Mouse (Mus musculus) heart, embryonic 14.5 days (tissue): ENCODE data around the gene Srpr. TPM values are rescaled to one million over a fixed set of nuclear protein-coding genes. Genes with fewer than 3 reads are reported as not detected.

ENCODE experiments used
- ATAC-seq: fragments of 200-750 bp; cut with Nextera tagmentation; 2 replicates; pipeline ENCODE4 v1.8.0; 2017; ENCODE audit warnings: low read depth, moderate TSS enrichment; ENCODE audit not compliant: insufficient number of reproducible peaks, insufficient read depth, low FRiP score
- H3K27ac ChIP-seq, 2 experiments: fragments of 200-500 bp in 1 of 2; fragments of 300-500 bp in 1 of 2; sonication (generic) in 1 of 2; replicated peaks in 1 of 2; 2 replicates each; pipeline ENCODE4 v1.5.1; 2012 to 2014; ENCODE audit warnings: low read depth in 2 of 2, low read length in 2 of 2, control low read depth in 1 of 2, mild to moderate bottlenecking in 1 of 2, mixed read lengths in 1 of 2; ENCODE audit not compliant: control insufficient read depth in 1 of 2, insufficient read depth in 1 of 2
- H3K27me3 ChIP-seq: fragments of 300-500 bp; sonication (generic); 2 replicates; pipeline ENCODE4 v1.6.1; 2014; ENCODE audit warnings: mild to moderate bottlenecking, low read length, control low read depth; ENCODE audit not compliant: control insufficient read depth, insufficient read depth
- H3K36me3 ChIP-seq: fragments of 300-500 bp; sonication (generic); 2 replicates; pipeline ENCODE4 v1.6.1; 2014; ENCODE audit warnings: mild to moderate bottlenecking, control low read depth, low read length, mixed read lengths; ENCODE audit not compliant: control insufficient read depth, insufficient read depth
- H3K4me1 ChIP-seq, 2 experiments: fragments of 200-500 bp in 1 of 2; fragments of 300-500 bp in 1 of 2; sonication (generic) in 1 of 2; 2 replicates each; pipeline ENCODE4 v1.6.1; 2012 to 2014; ENCODE audit warnings: low read length in 2 of 2, control low read depth in 1 of 2, mixed read lengths in 1 of 2; ENCODE audit not compliant: control insufficient read depth in 2 of 2, insufficient read depth in 2 of 2
- H3K4me2 ChIP-seq: fragments of 300-500 bp; sonication (generic); 2 replicates; pipeline ENCODE4 v1.6.1; 2014; ENCODE audit warnings: mild to moderate bottlenecking, low read length
- H3K4me3 ChIP-seq, 2 experiments: fragments of 200-500 bp in 1 of 2; fragments of 300-500 bp in 1 of 2; sonication (generic) in 1 of 2; 2 replicates each; pipeline ENCODE4 v1.5.1; 2012 to 2014; ENCODE audit warnings: low read length in 2 of 2, mild to moderate bottlenecking in 2 of 2, control low read depth in 1 of 2, low read depth in 1 of 2, moderate library complexity in 1 of 2; ENCODE audit not compliant: control insufficient read depth in 1 of 2, insufficient read depth in 1 of 2
- H3K9ac ChIP-seq: fragments of 300-500 bp; sonication (generic); 2 replicates; pipeline ENCODE4 v1.6.1; 2014; ENCODE audit warnings: mild to moderate bottlenecking, low read length
- H3K9me3 ChIP-seq: fragments of 300-500 bp; sonication (generic); 2 replicates; pipeline ENCODE4 v1.6.1; 2016; ENCODE audit warnings: low read length, control low read depth; ENCODE audit not compliant: control insufficient read depth
- WGBS: fragments of 180-500 bp; shearing (Covaris S2); extraction: QIAGEN DNeasy Blood & Tissue Kit; methylation state at CpG from one replicate; pipeline ENCODE4 v1.1.7; 2014; 5-methylcytosine and 5-hydroxymethylcytosine counted together
- polyA plus RNA-seq: library from polyadenylated mRNA; unstranded; fragments of >200 nt; fragmentation: Nextera tagmentation; extraction: Ambion mirVana; gene quantifications from 2 replicates; pipeline ENCODE4 v1.2.1, GENCODE M21; 2014

Srpr gene
- polyA plus RNA-seq, 1 experiment from 2014 or later, result 109 TPM

DNA sequence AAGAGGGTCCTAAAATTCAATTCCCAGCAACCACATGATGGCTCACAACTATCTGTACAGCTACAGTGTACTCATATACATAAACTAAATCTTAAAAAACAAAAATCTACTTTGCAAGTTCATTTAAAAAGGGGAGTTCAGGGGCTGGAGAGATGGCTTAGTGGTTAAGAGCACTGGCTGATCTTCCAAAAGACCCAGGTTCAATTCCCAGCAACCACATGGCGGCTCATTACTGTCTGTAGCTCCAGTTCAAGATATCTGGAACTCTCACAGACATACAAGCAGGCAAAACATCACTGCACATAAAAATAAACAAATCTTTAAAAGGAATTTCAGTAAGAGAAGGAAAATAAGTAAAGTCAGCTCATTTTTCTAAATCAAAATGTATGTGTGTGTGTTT is 38.4 kb downstream of the Srpr start:
- Histone ChIP-seq H3K4me3 (no peak overlapping the region), H3K9ac (no peak overlapping the region), H3K27ac (no peak overlapping the region), H3K36me3 (peaks cover 13% of the 10 kb centered on the region), H3K4me2 (no peak overlapping the region), H3K27me3 (no peaks in the 10 kb centered on the region), H3K9me3 (no peaks in the 10 kb centered on the region), H3K4me1 (peaks cover 0 to 2% of the 10 kb centered on the region in 2 experiments; a peak in 1 of 4 replicates)
- no peak for ATAC-seq
- WGBS, result 91% methylated on average over 1 of the region's 1 CpGs

DNA sequence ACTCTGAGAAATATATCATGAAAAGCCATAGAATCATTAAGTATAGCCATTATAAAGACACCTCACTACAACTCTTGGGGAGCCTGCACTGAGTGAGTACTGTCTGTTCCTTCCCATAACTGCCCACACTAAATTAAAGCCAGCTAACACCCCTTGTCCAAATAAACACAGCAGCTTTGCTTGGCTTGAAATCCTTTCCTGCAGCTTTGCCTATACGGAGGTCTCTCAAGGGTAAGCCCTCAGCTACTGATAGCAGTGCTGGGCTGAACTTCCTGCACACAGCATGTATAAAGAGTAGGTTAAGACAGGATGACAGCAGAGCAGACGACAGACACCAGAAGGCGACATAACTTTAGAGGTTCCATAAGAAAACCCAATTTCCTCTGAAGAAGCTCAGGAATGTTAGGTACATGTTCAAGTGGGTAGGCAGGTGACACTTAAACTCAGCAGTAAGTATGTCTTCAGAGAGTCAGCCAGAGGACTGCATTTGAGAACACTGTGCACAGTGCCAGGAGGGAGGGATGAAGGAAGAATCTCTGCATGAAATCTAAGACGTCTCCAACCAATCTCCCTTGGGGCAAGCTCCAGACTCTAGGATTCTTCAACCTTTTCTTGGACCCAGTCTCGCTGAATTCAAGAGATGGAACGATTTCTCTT is 39.1 kb downstream of the Srpr start:
- Histone ChIP-seq H3K36me3 (peaks cover 12% of the 10 kb centered on the region; the same call in 1 of the 2 replicates), H3K9me3 (no peaks in the 10 kb centered on the region), H3K4me3 (no peak overlapping the region), H3K4me2 (no peak overlapping the region), H3K9ac (no peak overlapping the region), H3K27ac (peak overlapping the region in 1 of 2 experiments; percentile 1; a peak in 2 of 4 replicates), H3K4me1 (peaks cover 0 to 2% of the 10 kb centered on the region in 2 experiments; a peak in 1 of 4 replicates), H3K27me3 (no peaks in the 10 kb centered on the region)
- ATAC-seq, result peak; percentile 77
- 38% methylated on average over 6 of the region's 6 CpGs for WGBS

DNA sequence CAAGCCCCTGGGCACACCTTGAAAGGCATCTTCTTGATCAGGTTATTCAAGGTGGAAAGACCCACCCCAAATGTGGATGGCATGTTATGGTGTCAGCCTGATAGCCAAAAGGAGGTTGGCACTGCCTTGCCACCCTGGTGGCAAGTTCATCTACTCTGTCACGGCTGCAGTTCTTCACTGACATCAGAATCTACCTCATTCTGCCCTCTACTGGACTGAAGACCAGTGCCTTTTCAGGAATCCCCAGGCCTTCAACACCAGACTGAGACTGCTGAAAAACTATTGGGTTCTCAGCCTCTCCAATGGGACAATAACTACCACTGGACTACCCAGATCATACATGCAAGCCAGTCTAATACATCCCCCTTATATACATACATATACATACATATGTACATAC is 39.8 kb downstream of the Srpr start:
- peaks cover 0 to 2% of the 10 kb centered on the region in 2 experiments; a peak in 1 of 4 replicates for H3K4me1 ChIP-seq
- H3K27ac ChIP-seq, result peak overlapping the region in 1 of 2 experiments; percentile 1; a peak in 2 of 4 replicates
- H3K9ac ChIP-seq, result no peak overlapping the region
- H3K9me3 ChIP-seq, result no peaks in the 10 kb centered on the region
- WGBS, result 58% methylated on average over 1 of the region's 1 CpGs
- H3K4me3 ChIP-seq, result no peak overlapping the region
- H3K4me2 ChIP-seq, result no peak overlapping the region
- ATAC-seq, result no peak
- no peaks in the 10 kb centered on the region for H3K27me3 ChIP-seq
- H3K36me3 ChIP-seq, result peaks cover 5% of the 10 kb centered on the region; the same call in 1 of the 2 replicates

DNA sequence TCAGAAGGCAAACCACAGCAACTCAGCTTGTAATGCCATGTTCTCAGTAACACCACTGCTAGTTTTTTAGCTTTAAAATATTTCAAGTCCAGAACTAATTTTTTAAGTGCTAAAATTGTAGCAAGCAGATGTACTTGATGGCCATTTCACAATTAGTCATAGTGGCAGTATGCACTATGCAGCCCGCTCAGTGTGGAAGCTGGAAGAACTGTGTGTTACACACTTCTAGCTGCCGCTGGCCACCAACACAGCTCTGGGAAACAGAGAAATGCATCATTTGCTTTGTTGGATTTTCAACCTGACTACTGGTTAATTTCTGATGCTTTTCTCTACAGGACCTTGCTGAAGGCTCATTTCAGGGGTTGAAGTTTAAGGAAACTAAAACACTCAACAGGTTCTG is 47.4 kb downstream of the Srpr start:
- WGBS, result 95% methylated on average over 2 of the region's 2 CpGs
- Histone ChIP-seq H3K9me3 (no peaks in the 10 kb centered on the region), H3K4me2 (no peak overlapping the region), H3K36me3 (no peaks in the 10 kb centered on the region), H3K9ac (no peak overlapping the region), H3K27me3 (no peaks in the 10 kb centered on the region), H3K27ac (no peak overlapping the region), H3K4me3 (no peak overlapping the region), H3K4me1 (peaks cover 0 to 8% of the 10 kb centered on the region in 2 experiments; a peak in 1 of 4 replicates)
- no peak for ATAC-seq

DNA sequence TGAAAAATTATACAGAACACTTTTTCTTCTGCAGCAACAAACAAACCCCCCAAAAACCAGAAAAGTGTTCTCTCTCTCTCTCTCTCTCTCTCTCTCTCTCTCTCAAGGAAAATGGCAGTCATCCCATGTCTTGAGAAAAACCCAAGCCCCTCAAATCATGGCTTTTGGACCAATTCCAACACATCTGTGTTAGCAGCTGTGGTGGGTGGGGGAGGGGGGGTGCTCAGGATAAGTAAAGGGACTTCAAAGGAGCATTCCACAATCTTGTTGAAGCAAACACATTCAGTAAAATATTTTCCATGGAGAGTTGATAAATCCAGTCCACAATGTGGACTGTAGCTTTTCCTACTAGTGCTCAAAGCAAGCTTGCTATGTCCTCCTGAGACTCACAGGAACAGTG is 49.5 kb downstream of the Srpr start:
- no peak for ATAC-seq
- Histone ChIP-seq H3K27me3 (no peaks in the 10 kb centered on the region), H3K27ac (no peak overlapping the region), H3K4me3 (no peak overlapping the region), H3K9me3 (no peaks in the 10 kb centered on the region), H3K4me1 (peaks cover 0 to 8% of the 10 kb centered on the region in 2 experiments; a peak in 1 of 4 replicates), H3K36me3 (no peaks in the 10 kb centered on the region), H3K4me2 (no peak overlapping the region), H3K9ac (no peak overlapping the region)

DNA sequence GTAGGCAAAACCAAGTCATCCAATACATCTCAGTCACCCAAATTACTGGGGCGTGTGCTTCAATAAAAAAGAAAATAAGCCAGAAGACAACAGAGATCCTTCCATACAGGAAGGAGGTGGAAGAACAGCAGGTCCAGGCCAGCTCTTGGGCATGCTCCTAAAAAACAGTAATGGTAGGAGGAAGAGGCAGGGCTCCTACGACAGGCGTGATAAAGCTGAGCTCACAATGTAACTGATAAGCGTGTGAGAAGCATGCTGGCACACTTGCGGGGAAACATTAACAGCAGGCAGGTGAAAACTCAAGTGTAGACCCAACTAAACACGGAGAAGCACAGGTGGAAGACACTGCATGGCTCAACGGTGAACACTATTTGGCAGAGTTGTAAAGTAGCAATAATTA is 57.4 kb downstream of the Srpr start:
- Histone ChIP-seq H3K4me2 (no peak overlapping the region), H3K27me3 (no peaks in the 10 kb centered on the region), H3K4me3 (no peak overlapping the region), H3K27ac (no peak overlapping the region), H3K9ac (no peak overlapping the region), H3K4me1 (no peaks in the 10 kb centered on the region; a peak in 1 of 4 replicates), H3K36me3 (0 out of 2 replicates have a peak, but pooled peaks cover 2% of the 10 kb centered on the region), H3K9me3 (no peaks in the 10 kb centered on the region)
- ATAC-seq, result no peak
- 53% methylated on average over 7 of the region's 7 CpGs for WGBS

DNA sequence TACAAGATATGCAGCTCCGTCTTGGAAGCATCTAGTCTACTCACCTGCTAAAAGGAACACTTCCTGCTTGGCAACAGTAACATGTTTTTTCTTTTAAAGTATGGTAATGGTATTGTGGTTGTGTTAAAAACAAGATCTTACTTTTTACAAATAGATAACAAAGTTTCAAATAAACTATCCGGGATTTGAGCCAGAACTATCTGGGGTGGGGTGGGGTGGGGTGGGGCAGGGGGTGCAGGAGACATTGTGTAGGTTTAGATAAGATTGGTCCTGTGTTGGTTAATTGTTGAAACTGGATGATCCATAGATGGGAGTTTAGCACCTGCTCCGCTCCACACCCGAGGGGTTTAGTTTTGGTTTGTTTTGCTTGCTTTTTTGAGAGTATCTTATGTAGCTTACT is 62.4 kb downstream of the Srpr start:
- no peak overlapping the region for H3K9ac ChIP-seq
- 0 out of 2 replicates have a peak, but pooled peaks cover 5% of the 10 kb centered on the region for H3K36me3 ChIP-seq
- WGBS, result 64% methylated on average over 4 of the region's 4 CpGs
- H3K4me3 ChIP-seq, result no peak overlapping the region
- H3K4me1 ChIP-seq, result peaks cover 2 to 8% of the 10 kb centered on the region in 2 experiments; a peak in 3 of 4 replicates
- no peak overlapping the region for H3K27ac ChIP-seq
- no peak for ATAC-seq
- H3K9me3 ChIP-seq, result no peaks in the 10 kb centered on the region
- no peaks in the 10 kb centered on the region for H3K27me3 ChIP-seq
- H3K4me2 ChIP-seq, result no peak overlapping the region

DNA sequence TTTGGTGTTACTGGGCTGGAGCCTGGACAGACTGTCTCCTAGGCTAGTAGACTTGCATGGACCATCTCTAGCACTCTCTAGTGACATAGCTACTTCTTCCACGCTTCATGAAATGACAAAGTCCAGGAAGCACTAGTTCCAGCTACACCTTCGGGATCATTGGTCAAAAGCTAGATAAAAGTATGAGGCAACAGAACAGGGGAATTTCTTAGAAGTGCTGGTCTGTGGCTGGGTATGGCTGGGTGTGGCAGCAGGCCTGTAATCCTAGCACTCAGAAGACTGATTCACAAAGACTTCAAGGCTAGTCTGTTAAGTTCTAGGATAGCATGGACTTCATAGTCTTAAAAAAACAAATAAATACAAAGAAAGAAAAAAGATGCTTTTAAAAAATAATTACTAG is 63.5 kb downstream of the Srpr start:
- ATAC-seq, result no peak
- no peak overlapping the region for H3K4me2 ChIP-seq
- 76% methylated on average over 2 of the region's 2 CpGs for WGBS
- no peak overlapping the region for H3K9ac ChIP-seq
- H3K27ac ChIP-seq, result no peak overlapping the region
- H3K9me3 ChIP-seq, result no peaks in the 10 kb centered on the region
- H3K36me3 ChIP-seq, result 0 out of 2 replicates have a peak, but pooled peaks cover 5% of the 10 kb centered on the region
- no peaks in the 10 kb centered on the region for H3K27me3 ChIP-seq
- peaks cover 5 to 12% of the 10 kb centered on the region in 2 experiments for H3K4me1 ChIP-seq
- H3K4me3 ChIP-seq, result no peak overlapping the region
